Mouse (Mus musculus) liver, postnatal 0 days (tissue): Measurements from ENCODE around the gene Gipc2. TPM values are rescaled to one million over a fixed set of nuclear protein-coding genes. Genes with fewer than 3 reads are reported as not detected.
"Not testable (repeated sequence)": the region's sequence is repeated elsewhere in the genome, so short reads cannot be mapped to it uniquely, and the experiment has no call there.

ENCODE experiments used
- ATAC-seq: fragments of 200-750 bp; cut with Nextera tagmentation; 2 replicates; pipeline ENCODE4 v1.8.0; 2017; ENCODE audit warnings: mild to moderate bottlenecking, moderate library complexity
- DNase-seq: peaks from one replicate; pipeline ENCODE4 v3.0.0-alpha.2; 2016
- H3K27ac ChIP-seq: fragments of 300-500 bp; sonication (generic); 2 replicates; pipeline ENCODE4 v1.5.1; 2014; ENCODE audit warnings: antibody characterized with exemption, moderate library complexity, mild to moderate bottlenecking, low read depth
- H3K27me3 ChIP-seq: fragments of 300-500 bp; sonication (generic); 2 replicates; pipeline ENCODE4 v1.6.1; 2014; ENCODE audit warnings: low read length, control low read depth, mixed read lengths; ENCODE audit not compliant: insufficient read depth
- H3K36me3 ChIP-seq: fragments of 300-500 bp; sonication (generic); replicated peaks from 2 replicates; pipeline ENCODE4 v1.6.1; 2014; ENCODE audit warnings: mild to moderate bottlenecking, control low read depth, low read length, moderate library complexity, mixed read lengths; ENCODE audit not compliant: insufficient read depth
- H3K4me1 ChIP-seq: fragments of 300-500 bp; sonication (generic); 2 replicates; pipeline ENCODE4 v1.6.1; 2014; ENCODE audit warnings: antibody characterized with exemption, mild to moderate bottlenecking, control low read depth; ENCODE audit not compliant: insufficient read depth
- H3K4me2 ChIP-seq: fragments of 300-500 bp; sonication (generic); 2 replicates; pipeline ENCODE4 v1.6.1; 2014; ENCODE audit warnings: low read depth, mild to moderate bottlenecking, low read length, moderate library complexity, mixed read lengths
- H3K4me3 ChIP-seq: fragments of 300-500 bp; sonication (generic); 2 replicates; pipeline ENCODE4 v1.5.1; 2014; ENCODE audit warnings: low read depth, low read length
- H3K9ac ChIP-seq: fragments of 300-500 bp; sonication (generic); replicated peaks from 2 replicates; pipeline ENCODE4 v1.6.1; 2014; ENCODE audit warnings: mild to moderate bottlenecking, moderate library complexity
- H3K9me3 ChIP-seq: fragments of 300-500 bp; sonication (generic); 2 replicates; pipeline ENCODE4 v1.6.1; 2016; ENCODE audit warnings: mild to moderate bottlenecking, control low read depth, low read length, mixed read lengths
- CTCF ChIP-seq: sonication (generic); IDR thresholded peaks from 2 replicates; pipeline ENCODE4 v1.5.1; 2016; ENCODE audit warnings: antibody characterized with exemption, low read depth
- EP300 ChIP-seq: IDR thresholded peaks from 2 replicates; pipeline ENCODE4 v1.6.1; 2016; ENCODE audit warnings: antibody characterized with exemption, low read depth, mild to moderate bottlenecking
- WGBS: fragments of 180-500 bp; shearing (Covaris S2); extraction: QIAGEN DNeasy Blood & Tissue Kit; methylation state at CpG from one replicate; pipeline ENCODE4 v1.1.7; 2014; ENCODE audit not compliant: insufficient replicate concordance; 5-methylcytosine and 5-hydroxymethylcytosine counted together
- polyA plus RNA-seq: library from polyadenylated mRNA; unstranded; fragments of >200 nt; fragmentation: Nextera tagmentation; extraction: Ambion mirVana; gene quantifications from 2 replicates; pipeline ENCODE4 v1.2.1, GENCODE M21; 2015

Gipc2 gene
- polyA plus RNA-seq, 1 experiment from 2014 or later, result 3.5 TPM

DNA sequence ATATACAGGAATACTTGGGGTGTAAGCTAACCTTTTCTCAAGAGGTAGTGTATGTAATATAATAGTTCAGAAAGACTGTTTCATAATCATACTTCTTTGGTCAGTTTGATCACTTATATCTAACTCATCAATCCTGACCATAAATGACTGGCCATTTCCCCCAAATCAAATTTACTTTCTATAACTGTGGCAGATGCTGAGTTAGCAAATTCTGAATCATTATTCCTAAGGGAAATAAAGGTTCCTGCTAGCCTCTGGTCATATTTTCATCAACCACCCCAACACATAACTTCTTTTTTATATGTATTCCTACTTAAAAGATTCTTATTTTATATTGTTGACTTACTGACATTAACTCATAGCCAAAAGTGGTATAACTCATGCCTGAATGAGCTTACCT is 36.9 kb upstream of the Gipc2 start:
- Histone ChIP-seq H3K4me1 (peaks cover 4% of the 10 kb centered on the region; the same call in 1 of the 2 replicates), H3K27ac (no peak overlapping the region), H3K9ac (no peak overlapping the region), H3K4me2 (no peak overlapping the region), H3K9me3 (no peaks in the 10 kb centered on the region), H3K36me3 (no peaks in the 10 kb centered on the region), H3K4me3 (no peak overlapping the region), H3K27me3 (no peaks in the 10 kb centered on the region)
- TF ChIP-seq EP300, result no peak
- TF ChIP-seq CTCF, result no peak
- ATAC-seq (no peak), DNase-seq (no peak)

DNA sequence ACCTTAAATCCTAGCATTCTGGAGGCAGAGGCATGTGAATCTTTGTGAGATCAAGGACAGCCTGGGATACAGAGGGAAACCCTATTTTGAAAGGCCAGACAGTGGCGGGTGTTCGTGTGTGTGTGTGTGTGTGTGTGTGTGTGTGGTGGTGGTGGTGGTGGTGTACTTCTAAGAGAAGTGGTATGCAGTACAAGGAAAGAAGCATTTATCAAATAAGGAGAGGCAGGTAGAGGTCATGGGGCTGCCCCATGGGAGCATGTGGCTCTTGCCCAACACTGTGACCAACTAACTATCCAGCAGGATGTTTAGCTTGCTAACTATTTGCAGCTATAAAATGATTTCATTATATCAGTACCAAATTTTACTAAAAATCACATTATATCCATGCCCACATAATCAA is 35.6 kb upstream of the Gipc2 start:
- no peaks in the 10 kb centered on the region for H3K36me3 ChIP-seq
- peak overlapping the region; percentile 85 for H3K27ac ChIP-seq
- peaks cover 6% of the 10 kb centered on the region; the same call in 1 of the 2 replicates for H3K4me1 ChIP-seq
- DNase-seq (peak; percentile 16), ATAC-seq (peak; percentile 52)
- TF ChIP-seq CTCF, result no peak
- no peak for TF ChIP-seq EP300
- no peak overlapping the region for H3K4me3 ChIP-seq
- H3K9me3 ChIP-seq, result no peaks in the 10 kb centered on the region
- 63% methylated on average over 2 of the region's 2 CpGs for WGBS
- H3K4me2 ChIP-seq, result 0 out of 2 replicates have a peak overlapping the region, but pooled peaks have one; percentile 1
- H3K9ac ChIP-seq, result no peak overlapping the region
- H3K27me3 ChIP-seq, result no peaks in the 10 kb centered on the region

DNA sequence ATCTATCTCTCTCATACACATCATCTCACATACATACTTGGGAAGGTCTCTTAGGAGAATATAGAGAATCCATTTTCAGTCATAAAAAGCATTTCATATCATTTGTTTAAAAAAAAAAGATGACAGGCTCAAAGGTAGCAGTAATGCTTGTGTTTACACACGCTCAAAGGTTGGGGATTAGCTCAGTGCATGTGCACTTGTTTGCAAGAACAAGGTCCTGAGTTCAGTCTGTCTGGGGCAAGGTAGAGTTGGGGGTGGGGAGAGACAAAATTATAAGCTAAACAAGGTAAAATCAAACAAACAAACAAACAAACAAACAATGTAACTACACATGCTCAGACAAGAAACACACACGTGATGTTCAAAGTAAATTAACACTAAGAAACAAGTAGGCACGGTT is 35.2 kb upstream of the Gipc2 start:
- 78% methylated on average over 3 of the region's 3 CpGs for WGBS
- ATAC-seq, result peak; percentile 86
- TF ChIP-seq EP300 (no peak), CTCF (no peak)
- Histone ChIP-seq H3K9me3 (no peaks in the 10 kb centered on the region), H3K4me1 (peaks cover 6% of the 10 kb centered on the region; the same call in 1 of the 2 replicates), H3K4me2 (0 out of 2 replicates have a peak overlapping the region, but pooled peaks have one; percentile 1), H3K36me3 (no peaks in the 10 kb centered on the region), H3K27ac (peak overlapping the region; percentile 85), H3K9ac (no peak overlapping the region), H3K27me3 (no peaks in the 10 kb centered on the region), H3K4me3 (no peak overlapping the region)
- no peak for DNase-seq

DNA sequence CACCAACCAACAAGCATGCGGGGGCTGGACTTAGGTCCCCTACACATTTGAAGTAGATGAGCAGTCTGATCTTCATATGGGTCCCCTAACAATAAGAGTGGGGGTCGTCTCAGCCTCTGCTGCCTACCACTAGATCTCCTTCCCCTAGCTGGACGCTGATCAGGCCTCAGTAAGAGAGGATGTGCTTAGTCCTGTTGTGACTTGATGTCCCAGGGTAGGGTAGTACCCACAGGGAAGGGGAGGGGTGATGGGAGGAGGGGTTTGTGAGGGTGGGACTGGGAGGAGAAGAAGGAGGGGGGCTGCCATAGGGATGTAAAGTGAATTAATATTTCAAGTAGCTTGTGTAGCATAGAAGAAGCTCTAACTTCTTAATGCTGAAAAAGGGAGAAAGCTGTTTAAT is 33.1 kb upstream of the Gipc2 start:
- Histone ChIP-seq H3K4me2 (peak overlapping the region; percentile 38; the same call in 1 of the 2 replicates), H3K36me3 (no peaks in the 10 kb centered on the region), H3K4me1 (peaks cover 6% of the 10 kb centered on the region; the same call in 1 of the 2 replicates), H3K27me3 (no peaks in the 10 kb centered on the region), H3K9ac (no peak overlapping the region), H3K4me3 (no peak overlapping the region), H3K9me3 (no peaks in the 10 kb centered on the region), H3K27ac (no peak overlapping the region)
- ATAC-seq (no peak), DNase-seq (no peak)
- TF ChIP-seq CTCF (no peak), EP300 (no peak)
- WGBS, result 66% methylated on average over 3 of the region's 3 CpGs

DNA sequence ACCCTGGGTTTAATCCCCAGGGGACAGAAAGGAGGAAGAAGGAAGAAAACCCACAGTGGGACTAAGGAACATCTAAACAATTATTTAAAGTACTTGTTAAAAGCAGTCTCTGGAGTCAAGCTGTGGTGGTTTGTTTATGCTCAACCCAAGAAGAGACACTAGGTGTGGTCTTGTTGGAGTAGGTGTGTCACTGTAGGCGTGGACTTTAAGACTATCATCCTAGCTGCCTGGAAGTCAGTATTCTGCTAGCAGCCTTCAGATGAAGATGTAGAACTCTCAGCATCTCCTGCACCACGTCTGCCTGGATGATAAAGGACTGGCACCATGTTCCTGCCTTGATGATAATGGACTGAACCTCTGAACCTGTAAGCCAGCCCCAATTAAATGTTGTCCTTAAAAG is 31.2 kb upstream of the Gipc2 start:
- peak overlapping the region; percentile 51 for H3K4me2 ChIP-seq
- 0 out of 2 replicates have a peak, but pooled peaks have one; percentile 6 for TF ChIP-seq EP300
- not testable (repeated sequence) for H3K9me3 ChIP-seq, H3K27me3 ChIP-seq, H3K4me1 ChIP-seq, H3K9ac ChIP-seq, H3K36me3 ChIP-seq
- peak; percentile 69 for ATAC-seq
- peak; percentile 35 for DNase-seq
- 44% methylated on average over 2 of the region's 2 CpGs for WGBS
- peak overlapping the region; percentile 26 for H3K4me3 ChIP-seq
- peak overlapping the region; percentile 85 for H3K27ac ChIP-seq

DNA sequence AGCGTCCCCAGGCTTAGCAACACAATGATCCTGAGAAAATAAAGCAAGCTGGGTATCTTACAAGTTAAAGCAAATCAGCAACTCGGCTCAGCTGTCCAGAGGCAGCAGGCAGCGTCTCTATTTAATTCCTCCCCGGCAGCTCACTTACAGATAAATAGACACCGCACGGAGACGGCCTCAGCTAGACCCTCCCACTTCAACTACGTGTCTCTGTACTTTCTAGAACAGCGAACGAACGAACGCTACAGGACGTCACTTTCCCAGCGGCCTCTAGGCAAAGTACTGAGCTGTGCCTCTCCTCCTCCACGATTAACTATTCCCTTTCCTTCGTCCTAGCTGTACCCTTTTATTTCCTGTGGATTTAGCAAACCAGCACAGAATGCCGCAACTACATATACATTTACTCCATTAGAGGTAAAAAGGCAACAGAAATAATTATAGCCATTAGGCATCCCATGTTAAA is 27.6 kb upstream of the Gipc2 start:
- Histone ChIP-seq H3K9me3 (no peaks in the 10 kb centered on the region), H3K4me3 (peak overlapping the region; percentile 72), H3K9ac (peak overlapping the region; percentile 84), H3K4me1 (peaks cover 19% of the 10 kb centered on the region), H3K4me2 (peak overlapping the region; percentile 67), H3K36me3 (no peaks in the 10 kb centered on the region), H3K27ac (peak overlapping the region; percentile 98), H3K27me3 (no peaks in the 10 kb centered on the region)
- DNase-seq, result peak; percentile 88
- peak; percentile 94 for ATAC-seq
- 1% methylated on average over 17 of the region's 17 CpGs for WGBS
- TF ChIP-seq EP300 (peak; percentile 77), CTCF (peak; percentile 29; the same call in 1 of the 2 replicates)

DNA sequence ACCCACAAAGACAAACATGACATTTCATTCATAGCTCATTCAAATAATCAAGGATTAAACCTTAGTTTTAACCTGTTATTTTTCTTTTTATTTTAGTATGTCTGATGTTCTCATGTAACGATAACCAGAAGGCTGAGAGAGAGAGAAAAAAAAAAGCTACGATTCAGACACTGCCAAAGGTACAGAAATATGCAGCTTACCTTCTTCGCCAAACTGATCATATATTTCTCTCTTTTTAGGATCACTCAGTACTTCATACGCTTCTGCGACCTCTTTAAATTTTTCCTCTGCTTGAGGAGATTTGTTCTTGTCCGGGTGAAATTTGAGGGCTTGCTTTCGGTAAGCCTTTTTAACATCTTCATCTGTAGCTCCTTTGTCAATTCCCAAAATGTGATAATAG is 27.1 kb upstream of the Gipc2 start:
- Histone ChIP-seq H3K27ac (peak overlapping the region; percentile 98), H3K4me3 (peak overlapping the region; percentile 72), H3K36me3 (no peaks in the 10 kb centered on the region), H3K27me3 (no peaks in the 10 kb centered on the region), H3K9me3 (no peaks in the 10 kb centered on the region), H3K9ac (peak overlapping the region; percentile 84), H3K4me2 (peak overlapping the region; percentile 67), H3K4me1 (peaks cover 20% of the 10 kb centered on the region)
- TF ChIP-seq EP300, result no peak
- no peak for TF ChIP-seq CTCF
- no peak for ATAC-seq
- WGBS, result 1% methylated on average over 7 of the region's 7 CpGs
- no peak for DNase-seq
